Mouse (Mus musculus) embryo, embryonic 9.5 days (tissue): Measurements from ENCODE around the gene Crb3.

ENCODE experiments used
- DNase-seq: peaks from one replicate; pipeline ENCODE4 v3.0.0-alpha.2; 2017; ENCODE audit errors: extremely low spot score

Gene Crb3

GRCm38 (mm10) chr17:57062011-57062521 lies 3.2 kb downstream of the Crb3 start:
- peak; percentile 40 for DNase-seq

- no peak for DNase-seq
These were observed 3.6 kb downstream of the Crb3 start for GRCm38 (mm10) chr17:57062548-57062947.

- DNase-seq = no peak
These were observed 4.1 kb downstream of the Crb3 start for GRCm38 (mm10) chr17:57063031-57063430.

DNA sequence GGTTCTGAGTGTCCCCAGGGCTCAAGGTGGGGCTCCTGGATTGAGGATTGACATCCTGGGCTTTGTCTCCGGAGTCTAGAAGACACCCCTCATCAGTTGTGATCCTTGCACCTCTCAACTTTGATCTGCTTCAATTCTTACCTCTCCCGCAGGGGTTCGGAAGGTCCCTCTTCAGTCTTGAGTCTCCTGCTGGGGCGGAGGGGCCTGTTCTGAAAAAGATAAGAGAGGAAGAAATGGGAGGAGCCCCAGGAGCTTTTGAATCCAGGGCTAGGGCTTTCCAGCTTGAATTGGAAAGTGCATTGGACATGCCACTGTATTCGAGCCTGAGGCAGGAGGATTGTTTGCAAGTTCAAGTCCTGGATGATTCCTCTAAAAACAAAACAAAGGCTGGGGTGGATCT lies 8.0 kb downstream of the Crb3 start:
- no peak for DNase-seq

GRCm38 (mm10) chr17:57070272-57070671 lies 11.4 kb downstream of the Crb3 start:
- peak; percentile 24 for DNase-seq

DNA sequence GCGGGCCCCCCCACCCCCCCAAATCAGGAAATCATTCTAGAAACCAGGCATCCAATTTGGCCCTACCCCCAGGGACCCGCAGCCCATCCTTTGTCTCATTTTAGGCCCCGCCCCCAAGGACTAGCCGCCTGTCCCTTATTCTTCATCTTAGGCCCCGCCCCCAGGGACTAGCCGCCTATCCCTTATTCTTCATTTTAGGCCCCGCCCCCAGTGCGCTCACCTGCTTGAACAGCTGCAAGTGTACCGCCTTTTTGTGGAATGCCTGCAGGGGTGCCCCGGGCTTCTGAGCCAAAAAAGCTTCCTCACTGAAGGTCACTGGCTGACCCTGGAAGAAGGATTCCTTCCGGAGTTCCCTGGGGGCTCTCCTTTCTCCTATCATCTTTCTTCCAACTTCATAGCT lies 11.8 kb downstream of the Crb3 start:
- DNase-seq = peak; percentile 73

GRCm38 (mm10) chr17:57076916-57077315 lies 18.0 kb downstream of the Crb3 start:
- no peak for DNase-seq

DNA sequence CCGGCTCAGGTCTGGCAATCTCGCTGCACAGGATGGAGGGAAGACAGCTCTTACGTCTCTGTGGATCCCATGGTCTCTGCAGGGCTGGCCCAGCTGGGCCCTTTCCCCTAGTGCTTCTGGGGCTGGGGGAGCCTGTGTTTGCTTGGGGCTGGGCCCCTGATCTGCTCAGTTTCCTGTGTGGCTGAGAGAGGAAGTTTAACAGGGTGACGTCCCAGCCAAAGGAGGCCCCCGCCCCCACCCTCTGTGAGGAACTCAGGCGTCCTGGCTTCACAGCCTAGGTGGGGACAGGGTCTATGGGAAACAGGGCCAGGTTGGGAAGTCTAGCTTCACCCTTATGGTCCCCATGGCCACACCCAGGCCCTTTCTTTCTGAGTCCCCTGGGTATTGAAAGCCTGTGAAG lies 19.4 kb downstream of the Crb3 start, which contains the start of gene Dennd1c:
Gene Dennd1c, minus strand, starts transcription at position 179 of the 400 bp plus-strand sequence.
- no peak for DNase-seq

GRCm38 (mm10) chr17:57079919-57080318 lies 21.0 kb downstream of the Crb3 start:
- no peak for DNase-seq

- DNase-seq = no peak
These were observed 22.4 kb downstream of the Crb3 start for GRCm38 (mm10) chr17:57081234-57081842.

- no peak for DNase-seq
These were observed 23.6 kb downstream of the Crb3 start for GRCm38 (mm10) chr17:57082481-57082880.

- DNase-seq = no peak
These were observed 27.3 kb downstream of the Crb3 start for GRCm38 (mm10) chr17:57085970-57086757.

DNA sequence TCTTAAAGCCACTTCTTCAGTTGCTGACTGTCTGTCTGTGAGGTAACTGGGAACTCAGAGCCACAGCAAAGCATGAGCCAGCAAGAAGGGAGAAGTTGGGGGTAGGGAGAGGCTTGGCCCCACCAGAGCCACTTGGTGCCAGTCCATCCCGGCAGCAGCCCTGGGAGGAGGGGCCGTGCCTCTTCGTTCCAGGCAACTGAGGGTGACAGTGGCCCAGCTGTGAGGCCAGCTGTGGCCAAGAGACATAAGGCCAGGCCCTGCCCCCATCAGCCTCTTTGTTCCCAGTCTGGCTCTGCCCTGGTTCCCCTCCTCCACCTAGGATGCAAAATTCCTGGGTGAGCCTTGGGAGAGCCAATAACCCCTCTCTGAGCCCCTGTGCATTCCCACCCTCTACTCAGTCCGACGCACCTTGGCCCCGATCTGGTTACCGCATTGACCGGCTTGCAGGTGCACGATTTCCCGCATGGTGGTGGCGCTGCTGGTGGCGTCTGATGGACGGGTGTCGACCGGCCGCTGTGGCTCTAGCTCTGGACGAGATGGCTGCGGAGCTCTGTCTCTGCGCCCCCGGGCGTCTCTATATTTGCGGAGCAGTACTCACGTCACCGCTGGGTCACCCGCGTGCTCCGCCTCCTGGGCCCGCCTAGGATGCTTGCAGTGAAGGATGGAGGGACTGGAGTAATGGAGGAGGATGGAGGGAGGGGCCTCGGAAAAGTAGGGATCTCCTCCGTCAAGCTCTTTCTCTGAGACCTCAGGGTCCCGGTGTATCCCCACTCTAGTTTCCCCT lies 28.3 kb downstream of the Crb3 start, which contains the start of gene Tubb4a:
Gene Tubb4a, minus strand, starts transcription at position 734 of the 784 bp plus-strand sequence.
- peak; percentile 37 for DNase-seq

DNA sequence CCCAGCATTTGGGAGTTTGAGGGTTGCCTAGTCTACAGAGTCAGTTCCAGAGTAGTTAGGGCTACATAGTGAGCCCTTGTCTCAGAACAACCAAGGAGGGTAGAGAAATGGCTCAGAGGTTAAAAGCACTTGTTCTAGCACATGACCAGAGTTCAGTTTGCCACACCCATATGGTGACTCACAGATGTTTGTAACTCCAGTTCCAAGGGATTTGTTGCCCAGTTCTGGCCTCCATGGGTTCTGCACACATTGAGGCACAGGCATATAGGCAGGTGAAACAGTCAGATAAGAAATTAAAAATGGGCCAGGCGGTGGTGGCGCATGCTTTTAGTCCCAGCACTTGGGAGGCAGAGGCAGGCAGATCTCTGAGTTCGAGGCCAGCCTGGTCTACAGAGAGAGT lies 35.3 kb downstream of the Crb3 start:
- DNase-seq = no peak

DNA sequence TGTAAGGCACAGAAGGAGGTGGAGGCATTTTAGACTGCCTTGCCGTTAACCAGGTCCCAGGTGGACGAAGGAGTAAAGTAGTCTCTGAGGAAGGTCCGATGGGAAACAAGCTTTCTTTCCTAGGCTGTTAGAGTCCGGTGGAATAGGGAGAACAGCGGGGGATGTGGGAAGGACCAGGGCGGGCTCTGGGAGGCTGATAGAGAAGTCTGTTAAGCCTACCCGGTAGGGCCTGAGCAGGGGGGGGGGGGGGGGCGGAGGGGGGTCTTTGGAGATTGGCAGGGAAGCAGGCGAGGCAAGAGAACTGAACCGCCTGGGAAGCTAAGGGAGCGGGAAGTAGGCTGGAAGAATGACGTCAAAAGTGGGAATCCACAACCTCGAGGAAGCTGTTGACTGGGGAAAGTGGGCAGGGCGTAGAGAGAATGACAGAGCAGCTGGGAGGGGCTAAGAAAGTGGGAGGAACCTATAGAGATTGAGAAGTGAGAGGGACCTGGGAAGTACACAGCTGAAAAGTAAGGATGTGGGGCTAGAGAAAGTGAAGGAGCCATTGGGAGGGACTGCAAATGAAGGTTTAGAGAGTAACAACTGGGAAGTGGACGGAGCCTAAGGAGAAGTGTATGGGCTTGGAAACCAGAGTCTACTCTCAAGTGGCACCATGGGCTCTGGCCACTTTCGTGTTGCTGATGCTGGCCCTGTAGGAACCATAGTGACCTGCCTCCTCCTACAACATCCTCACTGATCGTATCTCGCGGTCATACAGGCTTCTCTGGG lies 37.1 kb downstream of the Crb3 start:
- DNase-seq = peak; percentile 69

DNA sequence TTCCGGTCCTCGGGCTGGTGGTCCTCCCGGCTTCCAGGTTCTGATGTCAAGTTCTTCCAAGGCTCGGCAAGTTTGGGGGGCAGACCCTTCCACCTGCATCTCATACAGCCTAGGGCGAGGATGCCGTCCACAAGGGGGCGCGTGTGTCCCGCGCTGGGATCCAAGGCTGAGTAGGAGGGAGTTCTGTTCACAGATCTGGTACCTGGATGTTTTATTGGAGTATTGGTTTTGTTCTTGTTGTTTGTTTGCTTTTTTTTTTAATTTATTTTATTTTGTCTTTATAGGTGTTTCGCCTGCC lies 37.7 kb downstream of the Crb3 start:
- peak; percentile 84 for DNase-seq

GRCm38 (mm10) chr17:57098321-57098720 lies 39.4 kb downstream of the Crb3 start:
- DNase-seq = no peak

- peak; percentile 36 for DNase-seq
These were observed 40.9 kb downstream of the Crb3 start for GRCm38 (mm10) chr17:57099629-57100325.

- no peak for DNase-seq
These were observed 43.4 kb downstream of the Crb3 start for GRCm38 (mm10) chr17:57102276-57102675.

DNA sequence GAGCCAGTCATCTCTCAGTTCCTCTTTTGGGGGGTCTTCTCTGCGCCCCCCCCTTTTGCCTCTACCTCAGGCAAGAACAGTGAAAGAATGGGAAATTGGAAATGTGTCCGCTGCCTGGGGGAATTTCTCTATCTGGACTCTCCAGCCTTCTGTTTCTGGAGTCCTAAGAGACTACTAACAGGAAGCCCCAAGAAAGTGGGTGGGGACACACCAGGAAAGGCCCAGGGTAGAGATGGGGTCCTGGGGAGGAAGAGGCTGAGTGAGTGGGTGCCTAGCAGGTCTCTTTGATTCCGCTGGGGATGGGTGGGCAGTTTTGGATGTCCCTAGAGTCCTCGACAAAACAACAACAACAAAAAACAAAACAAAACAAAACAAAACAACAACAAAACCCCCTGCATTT lies 45.6 kb downstream of the Crb3 start:
- DNase-seq = no peak
